Mouse (Mus musculus): ENCODE results near the gene Cbl. TPM values are rescaled to one million over a fixed set of nuclear protein-coding genes. Genes with fewer than 3 reads are reported as not detected.
A peak's percentile ranks its signal among the peaks of the same experiment; 100 is the strongest.

The Cbl gene
- polyA plus RNA-seq, 2 experiments, result 15.6 to 18.3 TPM

- DNase-seq (ENCODE audit: low spot score), result no peak
- 70% methylated on average over 5 of the region's 5 CpGs for WGBS
- peaks cover 42% of the 10 kb centered on the region for H3K4me1 ChIP-seq (ENCODE audit: control insufficient read depth, insufficient read depth, low read length)
- peaks cover 9% of the 10 kb centered on the region for H3K36me3 ChIP-seq (ENCODE audit: control insufficient read depth, insufficient read depth, low read length)
- no peak overlapping the region for H3K27ac ChIP-seq (replicated peaks; ENCODE audit: low read depth, low read length)
- no peak overlapping the region for H3K9ac ChIP-seq (ENCODE audit: low read depth, low read length, severe bottlenecking)
- H3K9me3 ChIP-seq (ENCODE audit: control insufficient read depth, low read length), result no peaks in the 10 kb centered on the region
- no peak for ATAC-seq (ENCODE audit: low FRiP score, low read depth)
- no peak overlapping the region for H3K4me2 ChIP-seq (replicated peaks; ENCODE audit: low read depth, low read length, severe bottlenecking)
- no peak for TF ChIP-seq POLR2A (IDR thresholded peaks at IDR 0.05; ENCODE audit: borderline replicate concordance, extremely low read depth, insufficient read depth, insufficient read length)
- no peak overlapping the region for H3K4me3 ChIP-seq (replicated peaks; ENCODE audit: low read length)
- H3K27me3 ChIP-seq (ENCODE audit: control insufficient read depth, insufficient read depth, low read length), result peaks cover 4% of the 10 kb centered on the region; the same call in 1 of the 2 replicates
Observed at GRCm38 (mm10) chr9:44132200-44132599, 101.6 kb downstream of the Cbl start.

GRCm38 (mm10) chr9:44131276-44131590 lies 102.6 kb downstream of the Cbl start:
- no peak overlapping the region for H3K9ac ChIP-seq (ENCODE audit: low read depth, low read length, severe bottlenecking)
- WGBS, result 45% methylated on average over 7 of the region's 7 CpGs
- ATAC-seq (ENCODE audit: low FRiP score, low read depth) (no peak), DNase-seq (ENCODE audit: low spot score) (no peak)
- peak overlapping the region; percentile 19 for H3K4me2 ChIP-seq (replicated peaks; ENCODE audit: low read depth, low read length, severe bottlenecking)
- H3K27ac ChIP-seq (replicated peaks; ENCODE audit: low read depth, low read length), result peak overlapping the region; percentile 43; the same call in 1 of the 2 replicates
- no peaks in the 10 kb centered on the region for H3K9me3 ChIP-seq (ENCODE audit: control insufficient read depth, low read length)
- H3K4me1 ChIP-seq (ENCODE audit: control insufficient read depth, insufficient read depth, low read length), result peaks cover 44% of the 10 kb centered on the region
- no peak for TF ChIP-seq POLR2A (IDR thresholded peaks at IDR 0.05; ENCODE audit: borderline replicate concordance, extremely low read depth, insufficient read depth, insufficient read length)
- no peaks in the 10 kb centered on the region for H3K36me3 ChIP-seq (ENCODE audit: control insufficient read depth, insufficient read depth, low read length)
- peaks cover 4% of the 10 kb centered on the region; the same call in 1 of the 2 replicates for H3K27me3 ChIP-seq (ENCODE audit: control insufficient read depth, insufficient read depth, low read length)
- no peak overlapping the region for H3K4me3 ChIP-seq (replicated peaks; ENCODE audit: low read length)

GRCm38 (mm10) chr9:44130581-44131275 lies 103.1 kb downstream of the Cbl start:
- DNase-seq (ENCODE audit: low spot score) (peak; percentile 66), ATAC-seq (ENCODE audit: low FRiP score, low read depth) (0 out of 2 replicates have a peak, but pooled peaks have one; percentile 1)
- Histone ChIP-seq H3K4me2 (replicated peaks; ENCODE audit: low read depth, low read length, severe bottlenecking) (peak overlapping the region; percentile 85), H3K4me1 (ENCODE audit: control insufficient read depth, insufficient read depth, low read length) (peaks cover 40% of the 10 kb centered on the region), H3K27ac (replicated peaks; ENCODE audit: low read depth, low read length) (peak overlapping the region; percentile 76; the same call in 1 of the 2 replicates), H3K27me3 (ENCODE audit: control insufficient read depth, insufficient read depth, low read length) (peaks cover 4% of the 10 kb centered on the region; the same call in 1 of the 2 replicates), H3K4me3 (replicated peaks; ENCODE audit: low read length) (peak overlapping the region; percentile 34; the same call in 1 of the 2 replicates), H3K36me3 (ENCODE audit: control insufficient read depth, insufficient read depth, low read length) (no peaks in the 10 kb centered on the region), H3K9me3 (ENCODE audit: control insufficient read depth, low read length) (no peaks in the 10 kb centered on the region), H3K9ac (ENCODE audit: low read depth, low read length, severe bottlenecking) (peak overlapping the region; percentile 47)
- TF ChIP-seq POLR2A (IDR thresholded peaks at IDR 0.05; ENCODE audit: borderline replicate concordance, extremely low read depth, insufficient read depth, insufficient read length), result no peak
- WGBS, result 26% methylated on average over 18 of the region's 19 CpGs

- DNase-seq (ENCODE audit: low spot score) (peak; percentile 77), ATAC-seq (ENCODE audit: low FRiP score, low read depth) (peak; percentile 7; the same call in 1 of the 2 replicates)
- Histone ChIP-seq H3K9me3 (ENCODE audit: control insufficient read depth, low read length) (no peaks in the 10 kb centered on the region), H3K27ac (replicated peaks; ENCODE audit: low read depth, low read length) (peak overlapping the region; percentile 76), H3K4me2 (replicated peaks; ENCODE audit: low read depth, low read length, severe bottlenecking) (peak overlapping the region; percentile 85), H3K4me1 (ENCODE audit: control insufficient read depth, insufficient read depth, low read length) (peaks cover 33% of the 10 kb centered on the region), H3K4me3 (replicated peaks; ENCODE audit: low read length) (peak overlapping the region; percentile 34), H3K27me3 (ENCODE audit: control insufficient read depth, insufficient read depth, low read length) (peaks cover 4% of the 10 kb centered on the region; the same call in 1 of the 2 replicates), H3K9ac (ENCODE audit: low read depth, low read length, severe bottlenecking) (peak overlapping the region; percentile 47), H3K36me3 (ENCODE audit: control insufficient read depth, insufficient read depth, low read length) (no peaks in the 10 kb centered on the region)
- WGBS, result 3% methylated on average over 27 of the region's 27 CpGs
- TF ChIP-seq POLR2A (IDR thresholded peaks at IDR 0.05; ENCODE audit: borderline replicate concordance, extremely low read depth, insufficient read depth, insufficient read length), result no peak
Observed at GRCm38 (mm10) chr9:44130034-44130433, 103.8 kb downstream of the Cbl start.

GRCm38 (mm10) chr9:44129633-44130032 lies 104.2 kb downstream of the Cbl start:
- Histone ChIP-seq H3K4me3 (replicated peaks; ENCODE audit: low read length) (peak overlapping the region; percentile 34), H3K9ac (ENCODE audit: low read depth, low read length, severe bottlenecking) (peak overlapping the region; percentile 47), H3K9me3 (ENCODE audit: control insufficient read depth, low read length) (no peaks in the 10 kb centered on the region), H3K36me3 (ENCODE audit: control insufficient read depth, insufficient read depth, low read length) (no peaks in the 10 kb centered on the region), H3K4me1 (ENCODE audit: control insufficient read depth, insufficient read depth, low read length) (peaks cover 32% of the 10 kb centered on the region), H3K4me2 (replicated peaks; ENCODE audit: low read depth, low read length, severe bottlenecking) (peak overlapping the region; percentile 85), H3K27ac (replicated peaks; ENCODE audit: low read depth, low read length) (no peak overlapping the region; the same call in 1 of the 2 replicates), H3K27me3 (ENCODE audit: control insufficient read depth, insufficient read depth, low read length) (peaks cover 4% of the 10 kb centered on the region; the same call in 1 of the 2 replicates)
- ATAC-seq (ENCODE audit: low FRiP score, low read depth) (no peak), DNase-seq (ENCODE audit: low spot score) (peak; percentile 17)
- no peak for TF ChIP-seq POLR2A (IDR thresholded peaks at IDR 0.05; ENCODE audit: borderline replicate concordance, extremely low read depth, insufficient read depth, insufficient read length)
- 15% methylated on average over 9 of the region's 9 CpGs for WGBS
